Mouse (Mus musculus) megakaryocyte-erythroid progenitor cell, adult 5-6 weeks (primary cell): Measurements from ENCODE around the gene Bpifb6. TPM values are rescaled to one million over a fixed set of nuclear protein-coding genes. Genes with fewer than 3 reads are reported as not detected.

Experiments
- ATAC-seq: replicated peaks from 2 replicates; pipeline ENCODE4 v1.8.0; 2016; ENCODE audit warnings: mild to moderate bottlenecking, inconsistent platforms; ENCODE audit not compliant: severe bottlenecking, poor library complexity, low FRiP score, low TSS enrichment
- total RNA-seq, 2 experiments: library from RNA; stranded (forward) in 1 of 2; stranded (reverse) in 1 of 2; fragments of 200-1000, 215-1000 nt in 1 of 2; fragments of >200 nt in 1 of 2; fragmentation: Nextera tagmentation in 1 of 2; gene quantifications; 2 replicates each; pipeline ENCODE4 v1.2.3; 2014 to 2017

The Bpifb6 gene
- total RNA-seq (2014; fragmentation: Nextera tagmentation) (not detected in 2 replicates), total RNA-seq (2017) (not detected in 2 replicates)

DNA sequence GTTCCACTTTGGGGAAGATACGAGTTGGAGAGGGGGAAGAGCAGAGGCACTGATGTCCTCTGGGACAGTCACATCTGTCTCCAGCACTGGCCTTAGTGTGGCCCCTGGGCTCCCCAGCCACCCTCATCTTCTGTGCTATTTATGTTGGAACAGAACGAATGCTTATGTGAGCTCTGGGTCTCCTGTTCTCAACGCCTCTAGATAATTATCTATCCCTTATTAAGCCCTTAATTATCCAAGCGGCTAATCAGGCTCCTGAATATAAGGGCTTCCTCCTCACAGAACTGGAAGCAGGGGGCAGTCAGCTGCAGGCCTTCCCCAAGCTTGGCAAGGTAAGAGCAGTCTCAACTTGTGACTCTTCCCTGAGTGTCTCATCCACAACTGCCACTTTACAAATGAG, at the start of gene Bpifb6:
TSS of gene Bpifb6 (plus strand) at position 301 of the 400 bp plus-strand sequence.
- no peak for ATAC-seq

DNA sequence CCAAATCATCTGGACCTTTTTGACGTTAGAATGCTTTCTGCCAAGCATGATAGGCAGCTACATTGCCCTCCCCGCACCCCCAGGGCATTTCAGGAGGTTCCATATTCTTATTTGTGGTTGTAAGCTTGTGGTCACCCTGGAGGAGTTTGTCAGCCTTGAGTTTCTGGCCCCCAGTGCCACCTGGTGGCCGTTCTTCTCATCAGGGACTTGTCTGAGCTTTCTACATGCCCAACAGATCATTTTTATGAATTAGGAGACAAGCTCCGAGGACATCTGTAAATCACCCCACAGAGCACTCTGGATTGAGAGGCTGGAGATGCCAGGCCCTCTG, 49.2 kb upstream of the Bpifb6 start:
- ATAC-seq = peak; percentile 50

DNA sequence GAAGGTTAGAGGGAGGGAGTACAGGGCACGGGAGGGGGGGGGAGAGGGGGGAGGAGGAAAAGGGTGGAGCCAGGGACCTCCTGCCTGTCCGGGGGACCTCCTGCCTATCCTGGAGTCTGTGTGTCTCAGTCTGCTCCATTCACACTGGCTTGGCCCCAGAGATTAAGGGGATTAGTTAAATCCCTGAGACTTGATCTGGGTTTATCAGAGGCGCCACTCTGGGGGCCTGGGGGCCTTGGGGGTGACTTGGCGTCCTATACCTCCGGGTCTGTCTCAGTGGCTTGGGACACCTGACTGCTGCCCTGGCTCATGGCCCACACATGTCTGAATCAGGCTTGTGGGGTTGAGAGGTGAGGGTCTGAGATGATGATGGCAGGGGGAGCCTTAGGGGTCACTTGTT, 46.6 kb upstream of the Bpifb6 start:
- no peak for ATAC-seq

GRCm38 (mm10) chr2:153859581-153859980, 40.6 kb upstream of the Bpifb6 start:
- ATAC-seq = no peak

- ATAC-seq = no peak
Measured at GRCm38 (mm10) chr2:153860315-153860714, 39.9 kb upstream of the Bpifb6 start.

DNA sequence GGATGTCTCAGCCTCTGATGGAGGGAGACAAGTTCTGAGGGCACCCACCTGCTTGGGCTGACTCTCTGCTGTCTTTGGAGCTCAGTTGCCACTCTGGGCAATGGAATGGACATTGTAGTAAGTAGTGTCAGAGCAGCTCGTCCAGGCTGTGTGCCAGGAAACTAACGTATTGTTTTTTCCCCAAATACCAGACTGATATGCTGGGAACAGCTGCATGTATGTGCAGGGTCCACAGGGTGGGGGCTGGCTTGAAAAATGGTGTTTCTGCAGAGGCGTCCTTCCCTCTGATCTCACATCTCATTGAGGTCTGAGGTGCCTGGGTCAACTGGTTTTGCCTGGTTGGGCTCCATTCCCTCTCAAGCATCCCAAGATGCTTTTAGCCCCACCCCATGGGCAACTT, 39.5 kb upstream of the Bpifb6 start:
- ATAC-seq = no peak

DNA sequence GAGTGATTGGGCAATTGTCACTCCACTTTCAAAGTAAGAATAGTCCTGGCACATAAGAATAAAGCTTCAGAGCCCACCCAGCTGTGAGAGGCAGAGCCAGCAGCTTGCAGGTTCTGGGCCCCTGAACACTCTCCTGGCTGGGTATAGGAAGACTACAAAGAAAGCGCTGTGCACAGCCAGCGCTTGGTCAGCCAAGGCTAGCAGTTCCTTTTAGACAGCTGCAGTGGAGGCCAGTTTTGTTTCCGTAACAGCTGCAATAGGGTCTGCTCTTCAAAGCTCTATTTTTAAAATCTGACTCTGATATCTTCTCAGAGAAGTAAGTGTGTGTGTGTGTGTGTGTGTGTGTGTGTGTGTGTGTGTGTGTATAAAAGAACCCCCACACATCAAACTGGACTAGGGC, 38.2 kb upstream of the Bpifb6 start:
- no peak for ATAC-seq

- no peak for ATAC-seq
Measured at GRCm38 (mm10) chr2:153870984-153871383, 29.2 kb upstream of the Bpifb6 start, which contains the start of gene Sun5. TSS of gene Sun5 (minus strand) at chr2:153871084.

- no peak for ATAC-seq
Measured at GRCm38 (mm10) chr2:153874745-153875144, 25.4 kb upstream of the Bpifb6 start, which contains the start of gene Bpifb2. TSS of gene Bpifb2 (plus strand) at chr2:153875045.

GRCm38 (mm10) chr2:153899111-153899510, 1.1 kb upstream of the Bpifb6 start:
- no peak for ATAC-seq

DNA sequence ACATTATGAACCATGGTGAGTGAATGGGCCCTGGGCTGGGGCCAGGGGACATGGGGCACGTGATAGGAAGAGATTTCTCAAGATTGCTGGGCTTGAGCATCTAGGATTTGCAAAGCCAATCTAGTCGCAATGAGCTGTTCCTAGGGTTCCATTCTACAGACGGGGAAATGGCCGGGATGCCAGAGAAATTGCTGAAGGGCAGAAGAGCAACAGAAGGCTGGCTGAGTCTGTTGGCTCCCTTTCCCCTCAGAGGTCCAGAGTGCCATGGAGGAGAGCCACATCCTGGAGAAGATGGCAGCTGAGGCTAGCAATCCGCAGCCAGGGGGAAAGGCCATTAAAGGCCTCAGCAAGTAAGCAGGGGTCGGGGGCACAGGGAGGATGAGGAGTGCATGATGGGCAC, 2.5 kb downstream of the Bpifb6 start:
- no peak for ATAC-seq

DNA sequence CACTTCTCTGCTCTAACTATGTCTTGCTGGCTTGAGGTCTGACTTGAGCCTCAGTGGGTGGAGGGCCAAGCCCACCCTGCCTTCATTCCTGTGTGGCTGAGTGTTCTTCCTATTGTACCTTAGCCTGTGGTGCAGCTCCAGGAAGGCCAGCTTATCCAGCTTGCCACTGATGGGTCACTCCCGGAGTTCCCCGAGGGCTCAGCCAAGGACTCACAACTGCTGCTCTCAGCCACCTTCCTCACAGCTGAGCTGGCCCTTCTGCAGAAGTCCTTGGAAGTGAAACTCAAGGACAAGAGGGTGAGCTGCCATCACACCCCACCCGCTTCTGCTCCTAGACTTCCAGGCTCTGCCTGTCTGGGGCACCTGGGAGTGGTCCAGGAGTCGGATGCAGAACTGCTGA, 6.4 kb downstream of the Bpifb6 start:
- no peak for ATAC-seq

DNA sequence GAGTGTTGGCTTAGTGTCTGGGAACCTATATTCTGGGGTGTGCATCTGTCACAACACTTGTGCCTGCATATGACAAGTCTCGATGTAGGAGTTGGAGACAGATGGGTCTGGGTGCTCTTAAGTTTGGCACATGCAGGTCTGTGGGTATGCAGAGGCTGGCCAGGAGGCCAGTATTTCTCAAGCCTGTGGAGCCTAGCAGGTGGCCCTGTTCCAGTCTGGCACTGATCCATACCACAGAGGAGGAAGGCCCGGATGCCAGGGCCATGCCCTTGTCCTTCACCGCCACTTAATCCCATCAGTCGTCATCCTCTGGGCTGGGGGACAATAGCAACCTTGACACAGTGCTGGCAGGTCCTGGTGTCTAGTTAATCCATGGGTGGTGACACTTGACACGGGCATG, 14.0 kb downstream of the Bpifb6 start:
- no peak for ATAC-seq

DNA sequence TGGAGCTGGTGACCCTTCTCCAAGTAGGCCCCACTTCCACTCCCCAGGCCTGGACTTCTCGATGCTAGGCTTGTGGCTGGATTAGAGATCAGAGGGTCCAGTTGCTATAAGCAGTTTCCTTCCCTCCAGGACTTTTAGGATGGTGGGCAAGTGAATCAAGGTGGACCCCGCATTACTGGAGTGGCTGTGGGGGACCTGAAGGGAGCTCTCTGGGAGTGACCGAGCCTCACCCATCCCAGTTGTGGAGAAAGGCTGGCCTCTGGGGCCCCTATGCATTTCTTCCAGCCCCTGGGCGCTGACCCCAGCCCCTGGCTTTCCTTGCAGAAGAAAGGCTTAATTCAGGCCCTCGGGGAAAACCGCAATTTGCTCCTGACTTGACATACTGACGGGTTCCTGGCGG, 17.7 kb downstream of the Bpifb6 start, which contains the start of gene Bpifb3:
TSS of gene Bpifb3 (plus strand) at position 301 of the 400 bp plus-strand sequence.
- no peak for ATAC-seq

DNA sequence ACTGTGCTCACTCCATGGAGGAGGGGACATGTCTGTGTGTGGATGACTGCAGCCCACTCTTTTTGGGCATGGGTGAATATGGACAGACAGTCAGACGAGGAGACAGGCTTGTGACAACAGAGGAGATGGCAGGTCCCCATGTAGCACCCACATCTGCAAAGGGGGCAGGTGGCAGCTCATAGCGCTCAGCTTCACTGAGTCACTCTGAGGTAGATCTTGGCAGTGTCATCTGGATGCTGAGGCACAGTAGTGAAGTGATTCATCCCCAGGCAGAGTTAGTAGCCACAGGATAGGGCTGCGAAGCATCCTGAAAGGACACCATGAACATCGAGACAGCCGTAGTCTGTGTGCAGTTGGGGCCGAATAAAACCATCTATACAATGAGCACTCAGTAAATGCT, 21.1 kb downstream of the Bpifb6 start:
- ATAC-seq = no peak

DNA sequence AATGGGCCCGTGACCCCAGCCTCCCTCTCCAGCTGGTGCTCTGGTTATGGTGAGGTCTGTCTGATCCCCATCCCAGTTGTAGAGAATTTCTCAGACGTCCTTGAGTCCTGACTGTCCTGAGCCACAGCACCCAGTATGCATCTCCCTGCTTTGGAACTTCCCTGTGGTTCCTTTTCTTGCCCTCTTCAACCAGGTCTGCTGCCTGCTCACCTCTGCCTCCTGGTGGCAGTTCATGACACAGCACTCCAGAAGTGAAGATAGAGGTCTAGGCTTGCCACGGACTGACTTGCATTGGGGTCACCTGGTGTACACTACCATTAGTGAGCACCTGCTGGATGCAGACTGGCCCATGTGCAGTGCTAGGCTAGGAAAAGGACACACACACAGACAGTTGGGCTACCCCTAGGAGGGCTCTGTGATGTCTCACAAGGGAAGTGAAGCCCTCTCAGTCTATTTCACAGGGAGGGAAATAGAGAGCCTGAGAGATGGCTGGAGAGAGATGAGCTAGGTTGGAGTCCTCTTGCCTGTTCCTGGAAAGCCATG, 29.8 kb downstream of the Bpifb6 start:
- ATAC-seq = peak; percentile 75

- ATAC-seq = no peak
Measured at GRCm38 (mm10) chr2:153931125-153931524, 30.9 kb downstream of the Bpifb6 start.

DNA sequence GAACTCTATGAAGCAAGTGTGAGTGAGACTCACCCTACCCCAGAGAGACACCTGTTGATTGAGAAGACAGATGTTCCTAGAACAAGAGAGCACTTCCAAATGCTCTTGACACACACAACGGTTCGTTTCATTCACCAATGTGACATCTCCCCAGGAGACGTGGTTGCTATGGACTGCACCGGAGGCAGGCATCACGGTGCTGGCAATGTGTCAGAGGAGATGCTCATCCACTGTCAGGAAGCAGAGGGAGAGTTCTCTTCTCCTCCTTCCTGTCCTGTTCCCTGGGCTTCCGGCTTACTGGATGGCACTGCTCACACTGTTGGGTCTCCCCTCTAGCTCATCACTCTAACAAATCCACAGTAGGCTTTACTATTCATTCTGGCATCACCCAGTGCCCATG, 33.1 kb downstream of the Bpifb6 start:
- ATAC-seq = no peak

DNA sequence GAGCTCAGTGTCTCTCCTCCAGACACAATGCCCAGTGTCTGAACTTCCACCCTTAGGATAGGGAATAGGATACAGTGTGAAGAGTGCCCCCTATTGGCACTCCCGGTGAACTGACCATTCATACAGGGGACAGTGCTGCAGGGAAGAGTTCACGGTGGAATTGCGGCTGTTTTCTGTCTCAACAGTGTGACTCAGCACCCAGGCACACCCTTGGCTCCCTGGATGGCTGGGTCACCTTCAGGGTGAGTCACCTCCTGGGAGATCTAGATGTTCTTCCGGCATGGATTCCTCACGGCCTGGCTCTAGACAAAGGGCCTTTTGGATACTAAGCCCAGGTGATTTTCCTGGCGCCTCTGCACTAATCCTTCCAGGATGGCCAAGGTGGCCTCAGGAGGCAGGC, 35.2 kb downstream of the Bpifb6 start:
- no peak for ATAC-seq

- ATAC-seq = no peak
Measured at GRCm38 (mm10) chr2:153937843-153938242, 37.7 kb downstream of the Bpifb6 start, which contains the start of gene Bpifb4. TSS of gene Bpifb4 (plus strand) at chr2:153938212.

GRCm38 (mm10) chr2:153943537-153943936, 43.3 kb downstream of the Bpifb6 start:
- peak; percentile 48; the same call in 1 of the 2 replicates for ATAC-seq

DNA sequence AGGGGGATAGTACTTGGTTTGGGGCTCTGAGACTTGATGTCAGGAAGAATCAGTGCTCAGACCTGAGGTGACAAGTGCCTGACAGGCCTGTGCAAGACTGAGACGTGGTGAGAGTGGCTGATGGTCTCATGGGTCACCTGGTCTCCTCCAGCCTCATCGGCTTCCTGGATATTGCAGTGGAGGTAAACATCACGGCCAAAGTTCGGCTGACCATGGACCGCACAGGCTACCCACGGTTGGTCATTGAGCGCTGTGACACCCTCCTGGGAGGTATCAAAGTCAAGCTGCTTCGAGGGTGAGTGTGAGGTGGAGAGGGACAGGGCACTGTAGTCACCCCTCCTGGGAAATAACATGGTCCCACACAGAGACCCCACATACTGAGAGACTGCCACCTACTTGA, 44.4 kb downstream of the Bpifb6 start:
- no peak for ATAC-seq
